Mouse (Mus musculus) erythroblast, adult 5-6 weeks (primary cell): Measurements from ENCODE around the gene Pltp. TPM values are rescaled to one million over a fixed set of nuclear protein-coding genes. Genes with fewer than 3 reads are reported as not detected.

Experiments used
- ATAC-seq: replicated peaks from 2 replicates; pipeline ENCODE4 v1.8.0; 2016; ENCODE audit warnings: moderate number of reproducible peaks, mild to moderate bottlenecking, moderate TSS enrichment, inconsistent platforms; ENCODE audit not compliant: poor library complexity, low FRiP score, severe bottlenecking
- total RNA-seq, 2 experiments: library from RNA; stranded (forward) in 1 of 2; stranded (reverse) in 1 of 2; fragments of 150-400 nt in 1 of 2; fragments of 200-764, 138-1000 nt in 1 of 2; gene quantifications; 2 replicates each; pipeline versions ENCODE4 v1.2.3 to v1.2.4; 2015 to 2017; ENCODE audit warnings: low replicate concordance in 2 of 2

The Pltp gene
- total RNA-seq, 2 experiments from 2014 or later = 0.58 to 3.3 TPM

DNA sequence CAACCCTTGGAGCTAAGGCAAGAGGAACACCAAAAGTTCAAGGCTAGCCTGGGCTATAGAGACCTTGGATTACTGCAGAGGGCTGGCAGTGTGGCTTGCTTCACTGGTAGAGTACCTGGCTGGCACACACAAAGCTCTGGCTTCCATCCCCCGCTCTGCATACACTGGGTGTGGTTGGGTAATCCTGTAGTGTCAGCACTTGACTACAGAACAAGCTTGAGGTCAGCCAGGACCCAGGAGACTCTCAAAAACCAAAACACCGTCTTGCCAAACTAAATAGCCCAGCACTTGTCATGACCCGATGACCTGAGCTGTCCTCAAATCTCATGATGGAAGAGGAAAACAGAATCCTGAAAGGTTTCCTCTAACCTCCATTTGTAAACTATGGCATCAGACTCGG, 67.1 kb downstream of the Pltp start:
- ATAC-seq = no peak

Other genes with a start within 250 kb of the Pltp start
- gene Wfdc6b, start 244.2 kb downstream of the Pltp start, total RNA-seq (2015; ENCODE audit: low replicate concordance) = not detected in 2 replicates
- gene Wfdc6b, start 244.2 kb downstream of the Pltp start, total RNA-seq (2017; ENCODE audit: low replicate concordance) = not detected in 2 replicates
- gene Wfdc8, start 244.1 kb downstream of the Pltp start, total RNA-seq (2015; ENCODE audit: low replicate concordance) = not detected in 2 replicates
- not detected in 2 replicates for gene Wfdc8, start 244.1 kb downstream of the Pltp start, total RNA-seq (2017; ENCODE audit: low replicate concordance)
- gene Wfdc16, start 218.9 kb downstream of the Pltp start, total RNA-seq (2015; ENCODE audit: low replicate concordance) = not detected in 2 replicates
- not detected in 2 replicates for gene Wfdc16, start 218.9 kb downstream of the Pltp start, total RNA-seq (2017; ENCODE audit: low replicate concordance)
- gene Wfdc10, start 201.7 kb downstream of the Pltp start, total RNA-seq (2015; ENCODE audit: low replicate concordance) = not detected in 2 replicates
- gene Wfdc10, start 201.7 kb downstream of the Pltp start, total RNA-seq (2017; ENCODE audit: low replicate concordance) = not detected in 2 replicates
- gene Wfdc9, start 201.1 kb downstream of the Pltp start, total RNA-seq (2015; ENCODE audit: low replicate concordance) = not detected in 2 replicates
- not detected in 2 replicates for gene Wfdc9, start 201.1 kb downstream of the Pltp start, total RNA-seq (2017; ENCODE audit: low replicate concordance)
- gene Wfdc11, start 183.6 kb downstream of the Pltp start, total RNA-seq (2015; ENCODE audit: low replicate concordance) = not detected in 2 replicates
- gene Wfdc11, start 183.6 kb downstream of the Pltp start, total RNA-seq (2017; ENCODE audit: low replicate concordance) = 0.77 TPM in 1 of 2 replicates, not detected in the other
- gene Wfdc13, start 172.6 kb downstream of the Pltp start, total RNA-seq (2015; ENCODE audit: low replicate concordance) = not detected in 2 replicates
- gene Wfdc13, start 172.6 kb downstream of the Pltp start, total RNA-seq (2017; ENCODE audit: low replicate concordance) = not detected in 2 replicates
- not detected in 2 replicates for gene Spint4, start 159.2 kb downstream of the Pltp start, total RNA-seq (2015; ENCODE audit: low replicate concordance)
- gene Spint4, start 159.2 kb downstream of the Pltp start, total RNA-seq (2017; ENCODE audit: low replicate concordance) = not detected in 2 replicates
- not detected in 2 replicates for gene Spint5, start 142.4 kb downstream of the Pltp start, total RNA-seq (2015; ENCODE audit: low replicate concordance)
- not detected in 2 replicates for gene Spint5, start 142.4 kb downstream of the Pltp start, total RNA-seq (2017; ENCODE audit: low replicate concordance)
- gene Wfdc3, start 111.8 kb downstream of the Pltp start, total RNA-seq (2015; ENCODE audit: low replicate concordance) = 16.7 and 19.9 TPM in 2 replicates
- 10.0 and 12.8 TPM in 2 replicates for gene Wfdc3, start 111.8 kb downstream of the Pltp start, total RNA-seq (2017; ENCODE audit: low replicate concordance)
- 79.2 and 130 TPM in 2 replicates for gene Dnttip1, start 111.7 kb downstream of the Pltp start, total RNA-seq (2015; ENCODE audit: low replicate concordance)
- 137 and 237 TPM in 2 replicates for gene Dnttip1, start 111.7 kb downstream of the Pltp start, total RNA-seq (2017; ENCODE audit: low replicate concordance)
- 268 and 318 TPM in 2 replicates for gene Ube2c, start 87.8 kb downstream of the Pltp start, total RNA-seq (2015; ENCODE audit: low replicate concordance)
- 123 and 215 TPM in 2 replicates for gene Ube2c, start 87.8 kb downstream of the Pltp start, total RNA-seq (2017; ENCODE audit: low replicate concordance)
- gene Tnnc2, start 77.7 kb downstream of the Pltp start, total RNA-seq (2015; ENCODE audit: low replicate concordance) = not detected in 2 replicates
- gene Tnnc2, start 77.7 kb downstream of the Pltp start, total RNA-seq (2017; ENCODE audit: low replicate concordance) = not detected in 2 replicates
- 2.1 and 2.9 TPM in 2 replicates for gene Snx21, start 71.9 kb downstream of the Pltp start, total RNA-seq (2015; ENCODE audit: low replicate concordance)
- gene Snx21, start 71.9 kb downstream of the Pltp start, total RNA-seq (2017; ENCODE audit: low replicate concordance) = 0.43 and 0.98 TPM in 2 replicates
- gene Acot8, start 52.8 kb downstream of the Pltp start, total RNA-seq (2015; ENCODE audit: low replicate concordance) = 9.6 and 10.0 TPM in 2 replicates
- 15.8 and 20.8 TPM in 2 replicates for gene Acot8, start 52.8 kb downstream of the Pltp start, total RNA-seq (2017; ENCODE audit: low replicate concordance)
- gene Zswim3, start 52.6 kb downstream of the Pltp start, total RNA-seq (2015; ENCODE audit: low replicate concordance) = 0.58 and 1.9 TPM in 2 replicates
- 2.0 and 4.5 TPM in 2 replicates for gene Zswim3, start 52.6 kb downstream of the Pltp start, total RNA-seq (2017; ENCODE audit: low replicate concordance)
- gene Zswim1, start 35.0 kb downstream of the Pltp start, total RNA-seq (2015; ENCODE audit: low replicate concordance) = 1.5 and 2.1 TPM in 2 replicates
- 0.60 and 1.1 TPM in 2 replicates for gene Zswim1, start 35.0 kb downstream of the Pltp start, total RNA-seq (2017; ENCODE audit: low replicate concordance)
- not detected in 2 replicates for gene Spata25, start 29.2 kb downstream of the Pltp start, total RNA-seq (2015; ENCODE audit: low replicate concordance)
- not detected in 2 replicates for gene Spata25, start 29.2 kb downstream of the Pltp start, total RNA-seq (2017; ENCODE audit: low replicate concordance)
- gene Ctsa, start 24.8 kb downstream of the Pltp start, total RNA-seq (2015; ENCODE audit: low replicate concordance) = 26.8 and 36.1 TPM in 2 replicates
- 33.5 and 39.9 TPM in 2 replicates for gene Ctsa, start 24.8 kb downstream of the Pltp start, total RNA-seq (2017; ENCODE audit: low replicate concordance)
- not detected in 2 replicates for gene Neurl2, start 24.3 kb downstream of the Pltp start, total RNA-seq (2015; ENCODE audit: low replicate concordance)
- gene Neurl2, start 24.3 kb downstream of the Pltp start, total RNA-seq (2017; ENCODE audit: low replicate concordance) = 1.4 TPM in 1 of 2 replicates, not detected in the other
- 5.6 and 22.6 TPM in 2 replicates for gene Pcif1, start 21.6 kb upstream of the Pltp start, total RNA-seq (2015; ENCODE audit: low replicate concordance)
- gene Pcif1, start 21.6 kb upstream of the Pltp start, total RNA-seq (2017; ENCODE audit: low replicate concordance) = 19.0 and 30.5 TPM in 2 replicates
- 13.4 and 17.9 TPM in 2 replicates for gene Zfp335, start 54.0 kb upstream of the Pltp start, total RNA-seq (2015; ENCODE audit: low replicate concordance)
- 9.9 and 10.3 TPM in 2 replicates for gene Zfp335, start 54.0 kb upstream of the Pltp start, total RNA-seq (2017; ENCODE audit: low replicate concordance)
- gene Mmp9, start 83.1 kb upstream of the Pltp start, total RNA-seq (2015; ENCODE audit: low replicate concordance) = 73.6 and 120 TPM in 2 replicates
- gene Mmp9, start 83.1 kb upstream of the Pltp start, total RNA-seq (2017; ENCODE audit: low replicate concordance) = 31.4 and 35.7 TPM in 2 replicates
- not detected in 2 replicates for gene Slc12a5, start 103.1 kb upstream of the Pltp start, total RNA-seq (2015; ENCODE audit: low replicate concordance)
- not detected in 2 replicates for gene Slc12a5, start 103.1 kb upstream of the Pltp start, total RNA-seq (2017; ENCODE audit: low replicate concordance)
- 1.2 and 5.4 TPM in 2 replicates for gene Ncoa5, start 177.2 kb upstream of the Pltp start, total RNA-seq (2015; ENCODE audit: low replicate concordance)
- 10.3 and 15.6 TPM in 2 replicates for gene Ncoa5, start 177.2 kb upstream of the Pltp start, total RNA-seq (2017; ENCODE audit: low replicate concordance)
- gene Cd40, start 197.9 kb upstream of the Pltp start, total RNA-seq (2015; ENCODE audit: low replicate concordance) = 10.2 TPM in 1 of 2 replicates, not detected in the other
- gene Cd40, start 197.9 kb upstream of the Pltp start, total RNA-seq (2017; ENCODE audit: low replicate concordance) = 3.6 and 5.1 TPM in 2 replicates
- not detected in 2 replicates for gene 1700025C18Rik, start 233.0 kb upstream of the Pltp start, total RNA-seq (2015; ENCODE audit: low replicate concordance)
- not detected in 2 replicates for gene 1700025C18Rik, start 233.0 kb upstream of the Pltp start, total RNA-seq (2017; ENCODE audit: low replicate concordance)